Mouse (Mus musculus): ENCODE measurements at regions not wholly inside any gene's neighbourhood (a gene's known extent, or its start where the extent isn't known, plus 50 kb on each side); places are given as distances from the start of the nearest gene placed in this dataset.

DNA sequence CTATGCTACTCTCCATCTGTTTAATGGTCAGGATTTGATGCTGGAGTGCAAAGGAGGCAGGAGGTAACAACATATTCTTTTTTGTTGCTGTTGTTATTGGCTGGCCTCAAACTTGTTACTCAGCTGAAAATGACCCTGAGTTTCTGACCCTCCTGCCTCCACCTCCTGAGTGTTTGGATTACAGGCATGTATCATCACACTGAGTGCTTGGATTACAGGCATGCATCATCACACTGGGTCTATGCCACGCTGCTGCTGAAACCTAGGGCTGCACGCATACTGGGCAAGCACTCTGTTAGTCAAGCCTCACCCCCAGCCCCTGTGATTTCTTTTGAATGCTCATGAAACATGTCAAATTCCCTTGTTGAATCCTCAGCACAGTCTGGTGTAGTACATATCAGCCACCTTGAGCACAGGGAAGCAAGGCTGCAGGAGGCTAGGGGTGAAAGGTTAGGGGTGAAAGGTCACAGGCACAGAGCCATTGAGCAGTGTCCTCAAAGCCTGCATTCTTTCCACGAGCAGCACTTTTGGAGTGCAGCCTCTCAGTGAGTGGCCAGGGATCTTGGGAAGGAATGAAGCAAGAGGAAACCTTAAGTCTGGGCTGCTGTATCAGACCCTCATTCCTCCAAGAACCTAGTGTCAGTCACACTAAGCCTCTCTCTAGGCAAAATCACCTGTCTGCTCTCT is 52.2 kb upstream of the Smad3 start:
- TF ChIP-seq POLR2A (IDR thresholded peaks at IDR 0.05; ENCODE audit: borderline replicate concordance, extremely low read depth, insufficient read depth, insufficient read length, poor library complexity, severe bottlenecking) = no peak
- TF ChIP-seq CTCF (IDR thresholded peaks at IDR 0.05; ENCODE audit: borderline replicate concordance, extremely low read depth, insufficient read depth, insufficient read length) = no peak
- no peak for DNase-seq (ENCODE audit: low read depth)
